Mouse (Mus musculus) layer of hippocampus, adult 9-10 months (tissue): ENCODE data around the gene Usp47.

Experiments used
- DNase-seq: peaks from one replicate; pipeline ENCODE4 v3.0.0; 2022; ENCODE audit warnings: low spot score

Usp47 gene

GRCm38 (mm10) chr7:112023150-112023600 is at the start of gene Usp47:
Usp47 (plus strand) TSS chr7:112023504.
- DNase-seq, result peak; percentile 60

- DNase-seq, result no peak
Observed at GRCm38 (mm10) chr7:111976401-111976800, 46.9 kb upstream of the Usp47 start.

GRCm38 (mm10) chr7:111977871-111978270 is 45.4 kb upstream of the Usp47 start:
- no peak for DNase-seq

- DNase-seq, result no peak
Observed at GRCm38 (mm10) chr7:111982296-111982695, 41.0 kb upstream of the Usp47 start.

- no peak for DNase-seq
Observed at GRCm38 (mm10) chr7:111984530-111984929, 38.8 kb upstream of the Usp47 start.

GRCm38 (mm10) chr7:111985266-111985665 is 38.0 kb upstream of the Usp47 start:
- DNase-seq, result no peak

GRCm38 (mm10) chr7:111986906-111987305 is 36.4 kb upstream of the Usp47 start:
- no peak for DNase-seq

- no peak for DNase-seq
Observed at GRCm38 (mm10) chr7:111997441-111997840, 25.9 kb upstream of the Usp47 start.

GRCm38 (mm10) chr7:111998446-111999004 is 24.8 kb upstream of the Usp47 start:
- no peak for DNase-seq

GRCm38 (mm10) chr7:111999376-111999775 is 23.9 kb upstream of the Usp47 start:
- no peak for DNase-seq

- DNase-seq, result no peak
Observed at GRCm38 (mm10) chr7:112000166-112000565, 23.1 kb upstream of the Usp47 start.

GRCm38 (mm10) chr7:112010511-112010910 is 12.8 kb upstream of the Usp47 start:
- DNase-seq, result no peak

- DNase-seq, result no peak
Observed at GRCm38 (mm10) chr7:112010976-112011375, 12.3 kb upstream of the Usp47 start.

- no peak for DNase-seq
Observed at GRCm38 (mm10) chr7:112012102-112012501, 11.2 kb upstream of the Usp47 start.

- no peak for DNase-seq
Observed at GRCm38 (mm10) chr7:112012621-112013177, 10.6 kb upstream of the Usp47 start.

GRCm38 (mm10) chr7:112014148-112014547 is 9.2 kb upstream of the Usp47 start:
- no peak for DNase-seq

GRCm38 (mm10) chr7:112022506-112023149 is 676 bp upstream of the Usp47 start:
- no peak for DNase-seq

- DNase-seq, result no peak
Observed at GRCm38 (mm10) chr7:112023601-112024445, 519 bp downstream of the Usp47 start.

GRCm38 (mm10) chr7:112024446-112024730 is 1.1 kb downstream of the Usp47 start:
- no peak for DNase-seq

- no peak for DNase-seq
Observed at GRCm38 (mm10) chr7:112024856-112025255, 1.6 kb downstream of the Usp47 start.

- DNase-seq, result no peak
Observed at GRCm38 (mm10) chr7:112030594-112030993, 7.3 kb downstream of the Usp47 start.

- DNase-seq, result no peak
Observed at GRCm38 (mm10) chr7:112035804-112036203, 12.5 kb downstream of the Usp47 start.

GRCm38 (mm10) chr7:112036636-112037035 is 13.3 kb downstream of the Usp47 start:
- no peak for DNase-seq
